Mouse (Mus musculus): ENCODE measurements around the gene Dhx35. TPM values are rescaled to one million over a fixed set of nuclear protein-coding genes. Genes with fewer than 3 reads are reported as not detected.
A peak's percentile ranks its signal among the peaks of the same experiment; 100 is the strongest.

Gene Dhx35
- polyA plus RNA-seq, 1 experiment from 2014 or later, result 7.5 TPM

DNA sequence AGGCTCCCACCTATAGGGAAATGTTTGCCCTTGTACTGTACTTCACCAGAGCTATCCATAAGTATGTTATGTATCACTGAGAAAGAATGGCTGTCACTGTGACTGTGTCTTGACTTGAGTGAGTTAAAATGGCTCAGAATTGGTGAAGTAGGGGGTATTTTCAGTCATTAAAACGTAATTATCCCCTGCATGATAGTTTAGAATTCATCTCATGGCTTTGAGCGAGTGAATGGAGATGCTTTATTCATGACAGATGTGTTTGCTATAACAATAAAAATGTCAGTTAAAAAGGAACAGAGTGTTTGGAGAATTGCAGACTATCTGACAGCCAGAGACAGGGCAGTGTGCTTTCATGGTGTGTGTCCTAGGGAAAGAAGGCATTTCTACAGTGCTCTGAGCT is 51.6 kb downstream of the Dhx35 start:
- WGBS, result 79% methylated on average over 2 of the region's 2 CpGs
- no peaks in the 10 kb centered on the region for H3K27me3 ChIP-seq (replicated peaks; ENCODE audit: control insufficient read depth, insufficient read depth, low read length)
- H3K27ac ChIP-seq (ENCODE audit: low read depth, low read length), result no peak overlapping the region
- H3K36me3 ChIP-seq (ENCODE audit: control insufficient read depth, insufficient read depth), result peaks cover 48% of the 10 kb centered on the region
- no peak overlapping the region for H3K4me2 ChIP-seq (replicated peaks; ENCODE audit: low read depth)
- H3K4me3 ChIP-seq (ENCODE audit: low read depth, low read length), result no peak overlapping the region
- no peaks in the 10 kb centered on the region for H3K9me3 ChIP-seq (ENCODE audit: control insufficient read depth)
- no peak for TF ChIP-seq CTCF (IDR thresholded peaks at IDR 0.05; ENCODE audit: low read depth)
- H3K4me1 ChIP-seq (replicated peaks; ENCODE audit: control insufficient read depth, insufficient read depth, low read length), result no peaks in the 10 kb centered on the region
- no peak for ATAC-seq
- no peak overlapping the region for H3K9ac ChIP-seq (ENCODE audit: low read depth, low read length)

DNA sequence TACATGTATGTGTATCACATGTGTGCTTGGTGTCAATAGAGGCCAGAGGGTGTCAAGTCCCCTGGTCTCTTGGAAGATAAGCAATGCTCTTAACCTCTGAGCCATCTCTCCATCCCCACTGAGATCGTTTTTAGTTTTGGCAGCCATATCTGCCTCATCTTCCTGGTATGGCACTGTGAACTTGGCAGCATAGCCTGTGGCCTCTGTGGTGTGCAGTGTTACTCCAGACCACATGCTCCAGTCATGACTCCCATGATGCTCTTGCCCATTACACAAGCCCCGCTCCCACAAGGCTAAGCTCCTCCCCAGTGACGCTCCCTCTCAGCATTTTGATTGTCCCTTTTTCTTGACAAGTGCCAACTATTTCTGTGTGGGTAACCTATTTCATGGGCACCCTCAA is 53.4 kb downstream of the Dhx35 start:
- 85% methylated on average over 3 of the region's 3 CpGs for WGBS
- ATAC-seq, result no peak

DNA sequence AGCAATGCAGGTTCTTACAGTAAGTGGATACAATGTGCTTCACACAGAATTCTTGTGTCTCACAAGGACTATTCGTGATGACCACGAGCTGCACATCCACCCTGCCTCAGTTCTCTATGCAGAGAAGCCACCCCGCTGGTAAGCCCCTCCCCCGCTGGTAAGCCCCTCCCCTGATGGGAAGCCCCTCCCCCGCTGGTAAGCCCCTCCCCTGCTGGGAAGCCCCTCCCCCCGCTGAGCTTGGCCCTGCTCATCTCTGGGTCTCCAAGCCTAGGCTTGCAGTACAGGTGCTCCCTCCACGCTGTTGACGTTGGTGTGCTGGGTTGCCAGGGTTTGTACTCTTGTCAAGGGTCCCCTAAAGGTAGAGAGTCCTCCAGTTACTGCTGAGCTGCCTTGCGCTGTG is 54.8 kb downstream of the Dhx35 start:
- no peaks in the 10 kb centered on the region for H3K27me3 ChIP-seq (replicated peaks; ENCODE audit: control insufficient read depth, insufficient read depth, low read length)
- peaks cover 26% of the 10 kb centered on the region for H3K36me3 ChIP-seq (ENCODE audit: control insufficient read depth, insufficient read depth)
- no peak overlapping the region for H3K27ac ChIP-seq (ENCODE audit: low read depth, low read length)
- H3K9me3 ChIP-seq (ENCODE audit: control insufficient read depth), result no peaks in the 10 kb centered on the region
- no peak for ATAC-seq
- no peak for TF ChIP-seq CTCF (IDR thresholded peaks at IDR 0.05; ENCODE audit: low read depth)
- WGBS, result 76% methylated on average over 9 of the region's 9 CpGs
- no peak overlapping the region for H3K4me2 ChIP-seq (replicated peaks; ENCODE audit: low read depth)
- H3K4me1 ChIP-seq (replicated peaks; ENCODE audit: control insufficient read depth, insufficient read depth, low read length), result 0 out of 2 replicates have a peak, but pooled peaks cover 3% of the 10 kb centered on the region
- no peak overlapping the region for H3K9ac ChIP-seq (ENCODE audit: low read depth, low read length)
- no peak overlapping the region for H3K4me3 ChIP-seq (ENCODE audit: low read depth, low read length)

More for the DNA sequence above, 53.4 kb downstream of the Dhx35 start:
- H3K27me3 ChIP-seq (replicated peaks; ENCODE audit: control insufficient read depth, insufficient read depth, low read length), result no peaks in the 10 kb centered on the region
- H3K9ac ChIP-seq (ENCODE audit: low read depth, low read length), result no peak overlapping the region
- peaks cover 34% of the 10 kb centered on the region for H3K36me3 ChIP-seq (ENCODE audit: control insufficient read depth, insufficient read depth)
- no peak overlapping the region for H3K27ac ChIP-seq (ENCODE audit: low read depth, low read length)
- no peak overlapping the region for H3K4me3 ChIP-seq (ENCODE audit: low read depth, low read length)
- H3K4me1 ChIP-seq (replicated peaks; ENCODE audit: control insufficient read depth, insufficient read depth, low read length), result 0 out of 2 replicates have a peak, but pooled peaks cover 3% of the 10 kb centered on the region
- no peak for TF ChIP-seq CTCF (IDR thresholded peaks at IDR 0.05; ENCODE audit: low read depth)
- no peak overlapping the region for H3K4me2 ChIP-seq (replicated peaks; ENCODE audit: low read depth)
- H3K9me3 ChIP-seq (ENCODE audit: control insufficient read depth), result no peaks in the 10 kb centered on the region

DNA sequence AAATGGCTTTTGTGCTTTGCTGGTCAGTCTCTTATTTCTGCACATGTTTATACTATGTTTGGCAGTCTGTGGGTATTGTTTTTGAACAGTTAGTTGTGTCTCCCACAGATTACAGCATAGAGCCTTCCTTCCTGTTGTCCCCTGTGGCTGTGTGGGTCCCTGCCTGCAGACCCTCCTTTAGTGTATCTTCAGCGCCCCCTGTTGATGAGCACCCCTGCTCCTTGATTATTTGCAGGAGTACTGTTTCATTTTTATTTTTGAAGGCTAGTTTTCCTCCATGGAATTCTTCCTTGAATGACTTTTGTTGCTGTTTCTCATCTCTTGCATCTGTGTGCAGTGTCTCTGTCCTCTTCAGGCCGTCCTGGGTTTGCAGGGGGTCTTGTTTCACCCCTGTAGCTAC is 58.0 kb downstream of the Dhx35 start:
- Histone ChIP-seq H3K9me3 (ENCODE audit: control insufficient read depth) (no peaks in the 10 kb centered on the region), H3K36me3 (ENCODE audit: control insufficient read depth, insufficient read depth) (peaks cover 15% of the 10 kb centered on the region), H3K27ac (ENCODE audit: low read depth, low read length) (no peak overlapping the region), H3K4me2 (replicated peaks; ENCODE audit: low read depth) (no peak overlapping the region), H3K27me3 (replicated peaks; ENCODE audit: control insufficient read depth, insufficient read depth, low read length) (no peaks in the 10 kb centered on the region), H3K4me1 (replicated peaks; ENCODE audit: control insufficient read depth, insufficient read depth, low read length) (peaks cover 6% of the 10 kb centered on the region; the same call in 1 of the 2 replicates), H3K9ac (ENCODE audit: low read depth, low read length) (no peak overlapping the region), H3K4me3 (ENCODE audit: low read depth, low read length) (no peak overlapping the region)
- TF ChIP-seq CTCF (IDR thresholded peaks at IDR 0.05; ENCODE audit: low read depth), result peak; percentile 68
- WGBS, result 41% methylated on average over 2 of the region's 2 CpGs
- ATAC-seq, result no peak

DNA sequence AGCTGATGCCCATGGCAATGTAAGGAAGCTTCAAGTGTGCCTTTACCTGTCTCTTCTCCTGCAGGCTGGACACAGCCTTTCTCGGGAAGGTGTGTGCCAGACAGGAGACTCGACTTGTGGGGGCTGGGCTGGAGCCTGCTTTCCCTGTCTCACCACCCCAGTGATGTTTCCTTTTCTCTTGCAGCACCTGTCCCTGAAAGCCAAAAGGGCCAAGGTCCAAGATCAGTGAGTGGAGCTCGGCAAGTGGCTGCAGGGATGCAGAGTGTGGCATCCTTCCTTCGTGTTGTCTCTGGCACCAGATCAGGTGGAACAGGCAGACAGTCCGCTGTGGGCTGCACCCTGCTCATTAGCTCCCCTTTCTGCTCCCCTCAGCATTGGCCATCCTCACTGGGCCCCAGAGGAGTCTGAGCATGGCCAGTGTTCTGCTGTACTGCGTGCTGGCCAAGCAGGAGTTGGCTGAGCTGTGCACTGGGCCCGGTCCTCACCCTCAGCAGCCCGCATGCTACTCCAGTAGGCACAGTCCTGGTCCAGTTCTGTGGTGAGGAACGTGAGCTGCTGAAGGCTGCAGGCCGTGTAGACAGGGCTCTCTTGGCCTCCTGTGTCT is 62.4 kb downstream of the Dhx35 start:
- H3K4me1 ChIP-seq (replicated peaks; ENCODE audit: control insufficient read depth, insufficient read depth, low read length), result peaks cover 14% of the 10 kb centered on the region; the same call in 1 of the 2 replicates
- 0 out of 2 replicates have a peak overlapping the region, but pooled peaks have one; percentile 1 for H3K9ac ChIP-seq (ENCODE audit: low read depth, low read length)
- no peaks in the 10 kb centered on the region for H3K9me3 ChIP-seq (ENCODE audit: control insufficient read depth)
- ATAC-seq, result peak; percentile 58
- 38% methylated on average over 10 of the region's 10 CpGs for WGBS
- peak overlapping the region; percentile 86 for H3K27ac ChIP-seq (ENCODE audit: low read depth, low read length)
- H3K4me3 ChIP-seq (ENCODE audit: low read depth, low read length), result no peak overlapping the region
- no peaks in the 10 kb centered on the region; the same call in 1 of the 2 replicates for H3K36me3 ChIP-seq (ENCODE audit: control insufficient read depth, insufficient read depth)
- H3K4me2 ChIP-seq (replicated peaks; ENCODE audit: low read depth), result peak overlapping the region; percentile 13
- H3K27me3 ChIP-seq (replicated peaks; ENCODE audit: control insufficient read depth, insufficient read depth, low read length), result no peaks in the 10 kb centered on the region
- TF ChIP-seq CTCF (IDR thresholded peaks at IDR 0.05; ENCODE audit: low read depth), result peak; percentile 24

DNA sequence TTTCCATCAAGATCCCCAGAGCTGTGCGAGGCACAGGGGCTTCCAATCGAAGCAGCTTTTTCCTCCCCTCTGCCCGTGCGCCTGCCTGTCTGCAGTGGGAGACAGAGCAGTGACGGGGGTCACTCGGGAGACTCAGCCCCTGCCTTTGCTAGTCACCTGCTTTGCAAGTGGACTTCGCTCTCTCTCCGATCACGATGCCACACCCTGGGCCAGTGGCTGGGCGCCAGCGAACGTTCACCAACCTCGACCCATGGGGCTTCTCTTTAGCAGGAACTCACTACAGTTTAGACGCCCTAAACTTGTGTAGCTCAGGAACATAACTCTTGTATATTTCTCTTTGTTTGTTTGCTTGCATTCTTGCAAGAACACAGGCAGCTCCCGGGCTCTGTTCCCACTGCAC is 63.0 kb downstream of the Dhx35 start:
- Histone ChIP-seq H3K4me1 (replicated peaks; ENCODE audit: control insufficient read depth, insufficient read depth, low read length) (peaks cover 12% of the 10 kb centered on the region; the same call in 1 of the 2 replicates), H3K27ac (ENCODE audit: low read depth, low read length) (peak overlapping the region; percentile 86), H3K9me3 (ENCODE audit: control insufficient read depth) (no peaks in the 10 kb centered on the region), H3K9ac (ENCODE audit: low read depth, low read length) (0 out of 2 replicates have a peak overlapping the region, but pooled peaks have one; percentile 1), H3K4me3 (ENCODE audit: low read depth, low read length) (no peak overlapping the region), H3K4me2 (replicated peaks; ENCODE audit: low read depth) (peak overlapping the region; percentile 13; the same call in 1 of the 2 replicates), H3K36me3 (ENCODE audit: control insufficient read depth, insufficient read depth) (no peaks in the 10 kb centered on the region; the same call in 1 of the 2 replicates), H3K27me3 (replicated peaks; ENCODE audit: control insufficient read depth, insufficient read depth, low read length) (no peaks in the 10 kb centered on the region)
- no peak for TF ChIP-seq CTCF (IDR thresholded peaks at IDR 0.05; ENCODE audit: low read depth)
- WGBS, result 41% methylated on average over 15 of the region's 15 CpGs
- peak; percentile 90 for ATAC-seq
